Mouse (Mus musculus): ENCODE results near the gene Zfp969. TPM values are rescaled to one million over a fixed set of nuclear protein-coding genes. Genes with fewer than 3 reads are reported as not detected.
"Not testable (repeated sequence)": the region's sequence is repeated elsewhere in the genome, so short reads cannot be mapped to it uniquely, and the experiment has no call there.

Zfp969 gene
- polyA plus RNA-seq (2014; fragmentation: Nextera tagmentation; extraction: Ambion mirVana): 8.5 and 11.5 TPM in 2 replicates

GRCm38 (mm10) chr2:175703546-175703945 lies at the start of gene Zfp969:
TSS of gene Zfp969 (minus strand) at chr2:175703646.
- WGBS: no CpG with 5 or more reads among the region's 9 CpGs
- not testable (repeated sequence) for ATAC-seq (replicated peaks; ENCODE audit: low FRiP score); H3K4me1 ChIP-seq (replicated peaks; ENCODE audit: control insufficient read depth, insufficient read depth, low read length); H3K9me3 ChIP-seq (ENCODE audit: control insufficient read depth, low read length); H3K27ac ChIP-seq (ENCODE audit: low read depth, low read length); H3K27me3 ChIP-seq (ENCODE audit: control insufficient read depth, insufficient read depth, low read length); H3K4me3 ChIP-seq (ENCODE audit: low read depth, low read length); DNase-seq (ENCODE audit: low spot score); H3K36me3 ChIP-seq (ENCODE audit: control insufficient read depth, insufficient read depth, low read length); H3K4me2 ChIP-seq (ENCODE audit: low read depth, low read length, severe bottlenecking); H3K9ac ChIP-seq (ENCODE audit: low read length)

- H3K27ac ChIP-seq (ENCODE audit: low read depth, low read length); DNase-seq (ENCODE audit: low spot score); ATAC-seq (replicated peaks; ENCODE audit: low FRiP score); H3K9me3 ChIP-seq (ENCODE audit: control insufficient read depth, low read length); H3K4me2 ChIP-seq (ENCODE audit: low read depth, low read length, severe bottlenecking); H3K9ac ChIP-seq (ENCODE audit: low read length); H3K27me3 ChIP-seq (ENCODE audit: control insufficient read depth, insufficient read depth, low read length); H3K4me3 ChIP-seq (ENCODE audit: low read depth, low read length); H3K4me1 ChIP-seq (replicated peaks; ENCODE audit: control insufficient read depth, insufficient read depth, low read length); H3K36me3 ChIP-seq (ENCODE audit: control insufficient read depth, insufficient read depth, low read length): not testable (repeated sequence)
- no CpG with 5 or more reads among the region's 2 CpGs for WGBS
These were observed 37.8 kb upstream of the Zfp969 start, which contains the start of gene Gm2007 for GRCm38 (mm10) chr2:175741237-175741636. TSS of gene Gm2007 (plus strand) at chr2:175741537.

DNA sequence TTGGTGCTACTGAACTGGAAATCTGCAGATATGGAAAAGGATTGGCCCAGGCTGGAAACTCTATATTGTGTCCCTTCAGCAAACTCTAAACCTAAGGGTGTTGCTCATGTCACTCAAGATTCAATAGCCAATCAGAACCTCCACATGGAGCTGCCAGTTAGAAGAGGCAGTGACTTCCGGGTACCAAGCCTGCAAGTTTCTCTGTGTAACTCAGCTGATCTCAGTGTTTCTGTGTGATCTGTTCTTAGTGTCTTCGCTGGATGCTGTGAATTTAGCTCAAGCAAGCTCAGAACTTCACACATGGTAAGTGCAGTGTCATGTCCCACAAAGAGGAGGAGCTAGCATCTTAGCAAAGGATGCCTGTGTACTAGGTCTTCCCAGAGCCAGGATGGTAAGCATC lies 59.8 kb downstream of the Zfp969 start, which contains the start of gene Gm11007:
Gene Gm11007, plus strand, starts transcription at position 301 of the 400 bp plus-strand sequence.
- not testable (repeated sequence) for ATAC-seq (replicated peaks; ENCODE audit: low FRiP score); H3K4me3 ChIP-seq (ENCODE audit: low read depth, low read length); H3K9me3 ChIP-seq (ENCODE audit: control insufficient read depth, low read length); H3K36me3 ChIP-seq (ENCODE audit: control insufficient read depth, insufficient read depth, low read length); H3K9ac ChIP-seq (ENCODE audit: low read length); H3K27me3 ChIP-seq (ENCODE audit: control insufficient read depth, insufficient read depth, low read length); H3K4me1 ChIP-seq (replicated peaks; ENCODE audit: control insufficient read depth, insufficient read depth, low read length); H3K4me2 ChIP-seq (ENCODE audit: low read depth, low read length, severe bottlenecking); H3K27ac ChIP-seq (ENCODE audit: low read depth, low read length); DNase-seq (ENCODE audit: low spot score)
- no CpG with 5 or more reads among the region's 2 CpGs for WGBS

Other genes with a start within 250 kb of the Zfp969 start
- gene Zfp965, start 233.7 kb downstream of the Zfp969 start, polyA plus RNA-seq (2014; fragmentation: Nextera tagmentation; extraction: Ambion mirVana): 7.2 and 7.4 TPM in 2 replicates
- gene Gm11007, start 59.7 kb downstream of the Zfp969 start, polyA plus RNA-seq (2014; fragmentation: Nextera tagmentation; extraction: Ambion mirVana): not detected in 2 replicates
- gene Gm2007, start 37.9 kb upstream of the Zfp969 start, polyA plus RNA-seq (2014; fragmentation: Nextera tagmentation; extraction: Ambion mirVana): not detected in 2 replicates
- gene Gm14288, start 97.4 kb upstream of the Zfp969 start, polyA plus RNA-seq (2014; fragmentation: Nextera tagmentation; extraction: Ambion mirVana): 4.5 TPM in 1 of 2 replicates, not detected in the other
- 29.4 and 30.1 TPM in 2 replicates for gene Gm6710, start 165.6 kb upstream of the Zfp969 start, polyA plus RNA-seq (2014; fragmentation: Nextera tagmentation; extraction: Ambion mirVana)
- 5.8 and 5.9 TPM in 2 replicates for gene Zfp966, start 227.5 kb upstream of the Zfp969 start, polyA plus RNA-seq (2014; fragmentation: Nextera tagmentation; extraction: Ambion mirVana)

All from forebrain, embryonic 11.5 days (tissue).